Mouse (Mus musculus) heart, embryonic 13.5 days (tissue): ENCODE measurements around the gene Arhgap29. TPM values are rescaled to one million over a fixed set of nuclear protein-coding genes. Genes with fewer than 3 reads are reported as not detected.

Experiments used
- ATAC-seq: fragments of 200-750 bp; cut with Nextera tagmentation; 2 replicates; pipeline ENCODE4 v1.8.0; 2017; ENCODE audit warnings: moderate TSS enrichment; ENCODE audit not compliant: insufficient number of reproducible peaks, low FRiP score, low TSS enrichment; ENCODE audit errors: extremely low read depth
- H3K27ac ChIP-seq: fragments of 300-500 bp; sonication (generic); replicated peaks from 2 replicates; pipeline ENCODE4 v1.5.1; 2015; ENCODE audit warnings: moderate library complexity, mild to moderate bottlenecking, inconsistent platforms
- H3K27me3 ChIP-seq: fragments of 300-500 bp; sonication (generic); replicated peaks from 2 replicates; pipeline ENCODE4 v1.6.1; 2015; ENCODE audit warnings: mild to moderate bottlenecking, inconsistent platforms
- H3K36me3 ChIP-seq: fragments of 300-500 bp; sonication (generic); 2 replicates; pipeline ENCODE4 v1.6.1; 2015; ENCODE audit warnings: mild to moderate bottlenecking, inconsistent platforms
- H3K4me1 ChIP-seq: fragments of 300-500 bp; sonication (generic); 2 replicates; pipeline ENCODE4 v1.6.1; 2015; ENCODE audit warnings: inconsistent platforms
- H3K4me2 ChIP-seq: fragments of 300-500 bp; sonication (generic); 2 replicates; pipeline ENCODE4 v1.6.1; 2015; ENCODE audit warnings: inconsistent platforms, mild to moderate bottlenecking, moderate library complexity
- H3K4me3 ChIP-seq: fragments of 300-500 bp; sonication (generic); 2 replicates; pipeline ENCODE4 v1.5.1; 2015; ENCODE audit warnings: moderate library complexity, mild to moderate bottlenecking, inconsistent platforms
- H3K9ac ChIP-seq: fragments of 300-500 bp; sonication (generic); 2 replicates; pipeline ENCODE4 v1.6.1; 2015; ENCODE audit warnings: inconsistent platforms, mild to moderate bottlenecking, moderate library complexity
- H3K9me3 ChIP-seq: fragments of 300-500 bp; sonication (generic); 2 replicates; pipeline ENCODE4 v1.6.1; 2016; ENCODE audit warnings: inconsistent platforms
- WGBS: fragments of 180-500 bp; shearing (Covaris S2); methylation state at CpG from one replicate; pipeline ENCODE4 v1.1.7; 2015; ENCODE audit warnings: mixed read lengths; 5-methylcytosine and 5-hydroxymethylcytosine counted together
- polyA plus RNA-seq: library from polyadenylated mRNA; unstranded; fragments of >200 nt; fragmentation: Nextera tagmentation; extraction: Ambion mirVana; gene quantifications from 2 replicates; pipeline ENCODE4 v1.2.1, GENCODE M21; 2015

Arhgap29 gene
- polyA plus RNA-seq, result 46.3 and 47.2 TPM in 2 replicates

- no peaks in the 10 kb centered on the region for H3K9me3 ChIP-seq
Measured at GRCm38 (mm10) chr3:121952041-121952591, at the start of gene Arhgap29. TSS of gene Arhgap29 (plus strand) at chr3:121952541.

GRCm38 (mm10) chr3:121902729-121903128 lies 49.6 kb upstream of the Arhgap29 start:
- H3K4me2 ChIP-seq, result no peak overlapping the region
- 69% methylated on average over 5 of the region's 5 CpGs for WGBS
- H3K9me3 ChIP-seq, result no peaks in the 10 kb centered on the region
- no peak overlapping the region for H3K27ac ChIP-seq
- no peaks in the 10 kb centered on the region for H3K36me3 ChIP-seq
- no peaks in the 10 kb centered on the region for H3K27me3 ChIP-seq
- H3K4me3 ChIP-seq, result no peak overlapping the region
- H3K9ac ChIP-seq, result no peak overlapping the region
- ATAC-seq, result no peak
- peaks cover 28% of the 10 kb centered on the region for H3K4me1 ChIP-seq

More at GRCm38 (mm10) chr3:121952041-121952591, at the start of gene Arhgap29:
- Histone ChIP-seq H3K9ac (peak within 1 kb of the TSS; percentile 92), H3K4me3 (peak within 1 kb of the TSS; percentile 89), H3K27ac (peak within 1 kb of the TSS; percentile 86), H3K4me2 (peak within 1 kb of the TSS; percentile 78), H3K27me3 (no peaks in the 10 kb centered on the region), H3K4me1 (peaks cover 11% of the 10 kb centered on the region), H3K36me3 (peaks cover 10% of the 10 kb centered on the region)
- 90% methylated on average over 8 of the region's 8 CpGs for WGBS
- ATAC-seq, result no peak

- WGBS, result 73% methylated on average over 4 of the region's 4 CpGs
- Histone ChIP-seq H3K27ac (no peak overlapping the region), H3K9ac (no peak overlapping the region), H3K36me3 (no peaks in the 10 kb centered on the region), H3K4me2 (no peak overlapping the region), H3K4me1 (peaks cover 28% of the 10 kb centered on the region), H3K4me3 (no peak overlapping the region), H3K9me3 (no peaks in the 10 kb centered on the region), H3K27me3 (no peaks in the 10 kb centered on the region)
- no peak for ATAC-seq
Measured at GRCm38 (mm10) chr3:121903286-121903685, 49.1 kb upstream of the Arhgap29 start.

- Histone ChIP-seq H3K4me2 (no peak overlapping the region), H3K4me1 (peaks cover 28% of the 10 kb centered on the region), H3K36me3 (no peaks in the 10 kb centered on the region), H3K27ac (no peak overlapping the region), H3K9me3 (no peaks in the 10 kb centered on the region), H3K27me3 (no peaks in the 10 kb centered on the region), H3K4me3 (no peak overlapping the region), H3K9ac (no peak overlapping the region)
- no peak for ATAC-seq
- 68% methylated on average over 8 of the region's 8 CpGs for WGBS
Measured at GRCm38 (mm10) chr3:121903695-121904094, 48.6 kb upstream of the Arhgap29 start.

- WGBS, result 83% methylated on average over 2 of the region's 2 CpGs
- no peak overlapping the region for H3K27ac ChIP-seq
- no peak overlapping the region for H3K4me3 ChIP-seq
- H3K4me2 ChIP-seq, result no peak overlapping the region
- no peak for ATAC-seq
- no peaks in the 10 kb centered on the region for H3K9me3 ChIP-seq
- H3K36me3 ChIP-seq, result no peaks in the 10 kb centered on the region
- peaks cover 28% of the 10 kb centered on the region for H3K4me1 ChIP-seq
- H3K9ac ChIP-seq, result no peak overlapping the region
- no peaks in the 10 kb centered on the region for H3K27me3 ChIP-seq
Measured at GRCm38 (mm10) chr3:121904476-121904875, 47.9 kb upstream of the Arhgap29 start.

GRCm38 (mm10) chr3:121906623-121907022 lies 45.7 kb upstream of the Arhgap29 start:
- Histone ChIP-seq H3K4me1 (peaks cover 28% of the 10 kb centered on the region), H3K4me2 (peak overlapping the region; percentile 16), H3K27me3 (no peaks in the 10 kb centered on the region), H3K9me3 (no peaks in the 10 kb centered on the region), H3K27ac (0 out of 2 replicates have a peak overlapping the region, but pooled peaks have one; percentile 16), H3K9ac (no peak overlapping the region), H3K36me3 (no peaks in the 10 kb centered on the region), H3K4me3 (no peak overlapping the region)
- ATAC-seq, result no peak
- 13% methylated on average over 8 of the region's 8 CpGs for WGBS

- no peak overlapping the region for H3K27ac ChIP-seq
- H3K4me3 ChIP-seq, result no peak overlapping the region
- H3K9ac ChIP-seq, result no peak overlapping the region
- H3K9me3 ChIP-seq, result no peaks in the 10 kb centered on the region
- no peaks in the 10 kb centered on the region for H3K36me3 ChIP-seq
- no peak overlapping the region for H3K4me2 ChIP-seq
- no peaks in the 10 kb centered on the region for H3K27me3 ChIP-seq
- 56% methylated on average over 3 of the region's 3 CpGs for WGBS
- no peak for ATAC-seq
- peaks cover 33% of the 10 kb centered on the region for H3K4me1 ChIP-seq
Measured at GRCm38 (mm10) chr3:121909155-121909554, 43.2 kb upstream of the Arhgap29 start.

GRCm38 (mm10) chr3:121913476-121913875 lies 38.9 kb upstream of the Arhgap29 start:
- H3K4me2 ChIP-seq, result no peak overlapping the region
- H3K4me3 ChIP-seq, result no peak overlapping the region
- H3K9me3 ChIP-seq, result no peaks in the 10 kb centered on the region
- no peaks in the 10 kb centered on the region for H3K27me3 ChIP-seq
- no peaks in the 10 kb centered on the region for H3K36me3 ChIP-seq
- peaks cover 22% of the 10 kb centered on the region for H3K4me1 ChIP-seq
- 72% methylated on average over 5 of the region's 5 CpGs for WGBS
- ATAC-seq, result no peak
- H3K9ac ChIP-seq, result no peak overlapping the region
- H3K27ac ChIP-seq, result no peak overlapping the region; the same call in 1 of the 2 replicates

GRCm38 (mm10) chr3:121914459-121915185 lies 37.7 kb upstream of the Arhgap29 start:
- WGBS, result 55% methylated on average over 13 of the region's 13 CpGs
- Histone ChIP-seq H3K4me3 (no peak overlapping the region), H3K27ac (peak overlapping the region; percentile 86), H3K36me3 (no peaks in the 10 kb centered on the region), H3K9me3 (no peaks in the 10 kb centered on the region), H3K4me2 (peak overlapping the region; percentile 18; the same call in 1 of the 2 replicates), H3K9ac (peak overlapping the region; percentile 50; the same call in 1 of the 2 replicates), H3K4me1 (peaks cover 22% of the 10 kb centered on the region), H3K27me3 (no peaks in the 10 kb centered on the region)
- no peak for ATAC-seq

- Histone ChIP-seq H3K9me3 (no peaks in the 10 kb centered on the region), H3K27me3 (no peaks in the 10 kb centered on the region), H3K4me1 (peaks cover 22% of the 10 kb centered on the region), H3K4me3 (no peak overlapping the region), H3K36me3 (no peaks in the 10 kb centered on the region), H3K4me2 (no peak overlapping the region), H3K27ac (peak overlapping the region; percentile 86), H3K9ac (no peak overlapping the region)
- no peak for ATAC-seq
- WGBS, result 63% methylated on average over 6 of the region's 6 CpGs
Measured at GRCm38 (mm10) chr3:121915191-121915590, 37.1 kb upstream of the Arhgap29 start.

GRCm38 (mm10) chr3:121916802-121917532 lies 35.4 kb upstream of the Arhgap29 start:
- ATAC-seq, result no peak
- H3K4me3 ChIP-seq, result no peak overlapping the region
- 62% methylated on average over 5 of the region's 5 CpGs for WGBS
- H3K4me2 ChIP-seq, result no peak overlapping the region
- H3K27ac ChIP-seq, result no peak overlapping the region
- H3K9me3 ChIP-seq, result no peaks in the 10 kb centered on the region
- no peak overlapping the region for H3K9ac ChIP-seq
- peaks cover 22% of the 10 kb centered on the region for H3K4me1 ChIP-seq
- H3K36me3 ChIP-seq, result no peaks in the 10 kb centered on the region
- H3K27me3 ChIP-seq, result no peaks in the 10 kb centered on the region
